ENCODE assay signal across 26 mouse cellular contexts in the genomic region with DNA sequence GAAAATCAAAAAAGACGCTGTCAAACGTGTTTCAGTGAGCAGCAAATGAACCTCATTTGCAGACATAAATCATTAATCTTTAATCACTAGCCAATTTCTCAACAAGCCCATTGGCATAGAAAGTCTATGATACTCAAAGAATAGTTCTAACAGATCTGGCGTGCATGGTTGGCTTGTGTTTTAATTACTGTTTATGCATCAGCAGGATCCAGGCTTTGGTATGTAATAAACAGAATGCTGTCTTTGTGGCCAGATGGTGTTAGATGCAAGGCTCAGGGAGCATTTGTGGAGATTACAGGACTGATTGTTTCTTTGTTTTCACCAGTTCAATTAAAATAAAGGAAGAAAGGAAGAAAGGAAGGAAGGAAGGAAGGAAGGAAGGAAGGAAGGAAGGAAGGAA.
DNase-seq lines count a peak whose midpoint lies in the region; ATAC-seq lines count a peak whose summit lies in the region.
"Had no signal": no experiment of that assay in that cellular context is flagged by ENCODE, and none has a peak within 500 bp of the region (broad histone marks: within the 10 kb centered on the region; RNA-seq: fewer than 3 reads in every experiment).

No protein-coding gene starts in this region.

- 48% methylated on average over 3 of the region's 3 CpGs for WGBS in forebrain, embryonic 13.5 days
- 68% methylated on average over 3 of the region's 3 CpGs for WGBS in forebrain, embryonic 12.5 days
- 74% methylated on average over 3 of the region's 3 CpGs for WGBS in intestine, embryonic 16.5 days

- no peak overlapping the region for H3K4me2 ChIP-seq in forebrain, embryonic 13.5 days
- no peak overlapping the region for H3K4me2 ChIP-seq in forebrain, embryonic 12.5 days
- H3K4me2 ChIP-seq in intestine, embryonic 16.5 days (ENCODE audit: low read depth, low read length): no peak overlapping the region
- H3K4me2 ChIP-seq: embryonic facial prominence, embryonic 13.5 days; heart, embryonic 15.5 days; liver, embryonic 13.5 days; midbrain, embryonic 13.5 days; neural tube, embryonic 13.5 days had no signal

- no peak overlapping the region for H3K4me3 ChIP-seq in forebrain, embryonic 13.5 days
- H3K4me3 ChIP-seq in forebrain, embryonic 12.5 days (replicated peaks): no peak overlapping the region
- no peak overlapping the region for H3K4me3 ChIP-seq in intestine, embryonic 16.5 days (ENCODE audit: low read length)
- H3K4me3 ChIP-seq: embryonic facial prominence, embryonic 13.5 days; erythroblast, embryonic 14.5 days; gastrocnemius, adult 2 months; heart, embryonic 15.5 days; left cerebral cortex, adult 2 months; liver, embryonic 13.5 days; midbrain, embryonic 13.5 days; neural tube, embryonic 13.5 days had no signal

- no peak overlapping the region for H3K9ac ChIP-seq in forebrain, embryonic 13.5 days
- H3K9ac ChIP-seq in forebrain, embryonic 12.5 days: no peak overlapping the region
- H3K9ac ChIP-seq in intestine, embryonic 16.5 days (ENCODE audit: low read depth, low read length): no peak overlapping the region
- H3K9ac ChIP-seq: embryonic facial prominence, embryonic 13.5 days; heart, embryonic 15.5 days; liver, embryonic 13.5 days; midbrain, embryonic 13.5 days; neural tube, embryonic 13.5 days had no signal

- H3K9me3 ChIP-seq in forebrain, embryonic 13.5 days (replicated peaks): no peaks in the 10 kb centered on the region
- no peaks in the 10 kb centered on the region for H3K9me3 ChIP-seq in forebrain, embryonic 12.5 days
- no peaks in the 10 kb centered on the region for H3K9me3 ChIP-seq in intestine, embryonic 16.5 days (ENCODE audit: control insufficient read depth, low read length)
- H3K9me3 ChIP-seq: embryonic facial prominence, embryonic 13.5 days; heart, embryonic 15.5 days; liver, embryonic 13.5 days; midbrain, embryonic 13.5 days had no signal

- no peak overlapping the region for H3K27ac ChIP-seq in forebrain, embryonic 13.5 days
- H3K27ac ChIP-seq in forebrain, embryonic 12.5 days: no peak overlapping the region
- H3K27ac ChIP-seq in intestine, embryonic 16.5 days (ENCODE audit: low read length): no peak overlapping the region
- H3K27ac ChIP-seq: embryonic facial prominence, embryonic 13.5 days; gastrocnemius, adult 2 months; heart, embryonic 15.5 days; left cerebral cortex, adult 2 months; liver, embryonic 13.5 days; midbrain, embryonic 13.5 days; neural tube, embryonic 13.5 days had no signal

- no peaks in the 10 kb centered on the region for H3K4me1 ChIP-seq in forebrain, embryonic 13.5 days
- no peaks in the 10 kb centered on the region for H3K4me1 ChIP-seq in forebrain, embryonic 12.5 days
- no peaks in the 10 kb centered on the region for H3K4me1 ChIP-seq in intestine, embryonic 16.5 days (ENCODE audit: control insufficient read depth, insufficient read depth, low read length)
- H3K4me1 ChIP-seq: embryonic facial prominence, embryonic 13.5 days; heart, embryonic 15.5 days; liver, embryonic 13.5 days; midbrain, embryonic 13.5 days; neural tube, embryonic 13.5 days had no signal

- peak; percentile 2 for DNase-seq in layer of hippocampus, adult 9-11 months
- no peak for DNase-seq in layer of hippocampus, postnatal 10 days (ENCODE audit: low spot score in 2 of 2)
- peak; percentile 18 for DNase-seq in brain, adult 2 months (ENCODE audit: low read depth, low spot score)
- DNase-seq in brain, embryonic 18.5 days (ENCODE audit: low read depth, low spot score): peak; percentile 37
- DNase-seq: adrenal gland, postnatal 10 days; cerebellum, postnatal 36 days; embryo, embryonic 11 days; gastrocnemius, adult 2 months; heart, postnatal 36 days; kidney, adult 18-20 months; kidney, postnatal 4 days; liver, embryonic 13.5 days; lung, adult 2 months; lung, postnatal 14 days; thymus, adult 2 months; thymus, postnatal 4 days had no signal

- ATAC-seq in forebrain, embryonic 13.5 days: peak; percentile 67; the same call in 1 of the 2 replicates
- ATAC-seq in forebrain, embryonic 12.5 days (ENCODE audit: low FRiP score): no peak
- ATAC-seq in intestine, embryonic 16.5 days: no peak
- ATAC-seq: activated CD4-positive, CD25-positive, alpha-beta regulatory T cell, adult 4 months; midbrain, embryonic 13.5 days had no signal

- H3K36me3 ChIP-seq in forebrain, embryonic 13.5 days (ENCODE audit: poor library complexity, severe bottlenecking): no peaks in the 10 kb centered on the region
- H3K36me3 ChIP-seq in forebrain, embryonic 12.5 days (replicated peaks): no peaks in the 10 kb centered on the region
- H3K36me3 ChIP-seq in intestine, embryonic 16.5 days (ENCODE audit: control insufficient read depth, insufficient read depth, low read length): no peaks in the 10 kb centered on the region
- H3K36me3 ChIP-seq: embryonic facial prominence, embryonic 13.5 days; heart, embryonic 15.5 days; liver, embryonic 13.5 days; midbrain, embryonic 13.5 days; neural tube, embryonic 13.5 days had no signal

- H3K27me3 ChIP-seq in forebrain, embryonic 13.5 days: no peaks in the 10 kb centered on the region
- no peaks in the 10 kb centered on the region for H3K27me3 ChIP-seq in forebrain, embryonic 12.5 days
- H3K27me3 ChIP-seq in intestine, embryonic 16.5 days (replicated peaks; ENCODE audit: control insufficient read depth, insufficient read depth, low read length): no peaks in the 10 kb centered on the region
- H3K27me3 ChIP-seq: embryonic facial prominence, embryonic 13.5 days; heart, embryonic 15.5 days; liver, embryonic 13.5 days; midbrain, embryonic 13.5 days; neural tube, embryonic 13.5 days had no signal

Comparison
In these comparisons a context has a peak if more than half of its experiments do, and no peak if none do; other contexts are left out.
1. DNase-seq: peak in layer of hippocampus, adult 9-11 months (single experiment), brain, adult 2 months (single experiment) and brain, embryonic 18.5 days (single experiment); none in layer of hippocampus, postnatal 10 days (0 of 2).